Mouse (Mus musculus) MEL (cell line): ENCODE measurements at regions not wholly inside any gene's neighbourhood (a gene's known extent, or its start where the extent isn't known, plus 50 kb on each side); places are given as distances from the start of the nearest gene placed in this dataset.
"Not testable (repeated sequence)": the region's sequence is repeated elsewhere in the genome, so short reads cannot be mapped to it uniquely, and the experiment has no call there.

Experiments
- DNase-seq: peaks from one replicate; pipeline ENCODE4 v3.0.0; 2011; ENCODE audit warnings: low read depth, low spot score
- H3K27ac ChIP-seq: 2 replicates; pipeline ENCODE4 v1.5.1; 2012; ENCODE audit warnings: low read depth, mild to moderate bottlenecking, control low read depth, low read length, moderate library complexity; ENCODE audit not compliant: control insufficient read depth
- H3K27me3 ChIP-seq, 2 experiments: fragments of 150-350 bp in 1 of 2; sonication (generic) in 1 of 2; 2 replicates each; pipeline ENCODE4 v1.6.1; 2012; ENCODE audit warnings: low read length in 2 of 2, mild to moderate bottlenecking in 2 of 2, improper control_type of control experiment in 1 of 2, moderate library complexity in 1 of 2; ENCODE audit not compliant: insufficient read depth in 2 of 2, control insufficient read depth in 1 of 2
- H3K36me3 ChIP-seq, 2 experiments: 2 replicates each; pipeline ENCODE4 v1.6.1; 2012 to 2014; ENCODE audit warnings: low read length in 2 of 2, improper control_type of control experiment in 1 of 2, inconsistent platforms in 1 of 2, mild to moderate bottlenecking in 1 of 2; ENCODE audit not compliant: insufficient read depth in 2 of 2, control insufficient read depth in 1 of 2
- H3K4me1 ChIP-seq, 2 experiments: fragments of 150-350 bp in 1 of 2; sonication (generic) in 1 of 2; 2 replicates each; pipeline ENCODE4 v1.6.1; 2012; ENCODE audit warnings: low read length in 2 of 2, improper control_type of control experiment in 1 of 2, mild to moderate bottlenecking in 1 of 2; ENCODE audit not compliant: insufficient read depth in 2 of 2, control insufficient read depth in 1 of 2
- H3K4me3 ChIP-seq, 2 experiments: fragments of 150-350 bp in 1 of 2; sonication (generic) in 1 of 2; 2 replicates each; pipeline ENCODE4 v1.5.1; 2012; ENCODE audit warnings: low read depth in 2 of 2, low read length in 2 of 2, mild to moderate bottlenecking in 2 of 2, moderate library complexity in 2 of 2, control low read depth in 1 of 2, improper control_type of control experiment in 1 of 2; ENCODE audit not compliant: control insufficient read depth in 1 of 2, insufficient read depth in 1 of 2
- H3K79me2 ChIP-seq: 2 replicates; pipeline ENCODE4 v1.6.1; 2012; ENCODE audit warnings: mild to moderate bottlenecking, low read length, moderate library complexity; ENCODE audit not compliant: control insufficient read depth, poor library complexity, insufficient read depth
- H3K9ac ChIP-seq: 2 replicates; pipeline ENCODE4 v1.6.1; 2012; ENCODE audit warnings: low read depth, mild to moderate bottlenecking, control low read depth, low read length, moderate library complexity; ENCODE audit not compliant: control insufficient read depth, poor library complexity, severe bottlenecking
- H3K9me3 ChIP-seq: fragments of 150-350 bp; sonication (generic); replicated peaks from 2 replicates; pipeline ENCODE4 v1.6.1; 2012; ENCODE audit warnings: mild to moderate bottlenecking, low read length, improper control_type of control experiment, moderate library complexity; ENCODE audit not compliant: insufficient read depth
- BHLHE40 ChIP-seq: IDR thresholded peaks from 2 replicates; pipeline ENCODE4 v1.6.1; 2012; ENCODE audit warnings: low read depth, mild to moderate bottlenecking, inconsistent platforms, low read length, improper control_type of control experiment, borderline replicate concordance
- CHD1 ChIP-seq: IDR thresholded peaks from 2 replicates; pipeline ENCODE4 v1.6.1; 2012; ENCODE audit warnings: low read depth, mild to moderate bottlenecking, inconsistent platforms, low read length, improper control_type of control experiment
- GATA1 ChIP-seq: IDR thresholded peaks from 2 replicates; pipeline ENCODE4 v1.6.1; 2011; ENCODE audit warnings: low read depth, low read length, improper control_type of control experiment
- HCFC1 ChIP-seq: IDR thresholded peaks from 2 replicates; pipeline ENCODE4 v1.6.1; 2012; ENCODE audit warnings: low read depth, mild to moderate bottlenecking, inconsistent platforms, low read length, improper control_type of control experiment, moderate library complexity
- KAT2A ChIP-seq: conservative IDR thresholded peaks from 2 replicates; pipeline ENCODE4 v1.6.1; 2012; ENCODE audit warnings: low read depth, low read length, improper control_type of control experiment, inconsistent platforms
- MAZ ChIP-seq: IDR thresholded peaks from 2 replicates; pipeline ENCODE4 v1.6.1; 2012; ENCODE audit warnings: low read depth, mild to moderate bottlenecking, inconsistent platforms, low read length, improper control_type of control experiment
- MYB ChIP-seq: IDR thresholded peaks from 2 replicates; pipeline ENCODE4 v1.6.1; 2011; ENCODE audit warnings: mild to moderate bottlenecking, low read depth, low read length, improper control_type of control experiment
- POLR2A ChIP-seq, 2 experiments: IDR thresholded peaks; 2 replicates each; pipeline ENCODE4 v1.6.1; 2011 to 2012; ENCODE audit warnings: low read length in 2 of 2, mild to moderate bottlenecking in 2 of 2, control low read depth in 1 of 2, improper control_type of control experiment in 1 of 2, low read depth in 1 of 2, moderate library complexity in 1 of 2; ENCODE audit not compliant: control insufficient read depth in 1 of 2, insufficient read depth in 1 of 2, poor library complexity in 1 of 2
- RAD21 ChIP-seq: IDR thresholded peaks from 2 replicates; pipeline ENCODE4 v1.6.1; 2011; ENCODE audit warnings: mild to moderate bottlenecking, low read depth, low read length, improper control_type of control experiment
- UBTF ChIP-seq: IDR thresholded peaks from 2 replicates; pipeline ENCODE4 v1.6.1; 2012; ENCODE audit warnings: low read depth, mild to moderate bottlenecking, inconsistent platforms, low read length, improper control_type of control experiment, moderate library complexity, borderline replicate concordance; ENCODE audit not compliant: insufficient read depth
- USF2 ChIP-seq, 2 experiments: IDR thresholded peaks; 2 replicates each; pipeline ENCODE4 v1.6.1; 2011 to 2012; ENCODE audit warnings: improper control_type of control experiment in 2 of 2, low read length in 2 of 2, borderline replicate concordance in 1 of 2, inconsistent platforms in 1 of 2, low read depth in 1 of 2, mild to moderate bottlenecking in 1 of 2; ENCODE audit not compliant: insufficient read depth in 1 of 2
- ZC3H11A ChIP-seq: IDR thresholded peaks from 2 replicates; pipeline ENCODE4 v1.6.1; 2012; ENCODE audit warnings: low read depth, mild to moderate bottlenecking, inconsistent platforms, low read length, improper control_type of control experiment
- ZMIZ1 ChIP-seq: IDR thresholded peaks from 2 replicates; pipeline ENCODE4 v1.6.1; 2012; ENCODE audit warnings: low read depth, mild to moderate bottlenecking, inconsistent platforms, low read length, improper control_type of control experiment, moderate library complexity

GRCm38 (mm10) chr12:18226691-18227090, 287.6 kb upstream of the 5730507C01Rik start:
- TF ChIP-seq KAT2A, result no peak
- no peak for TF ChIP-seq POLR2A (IDR thresholded peaks at IDR 0.05; ENCODE audit: control insufficient read depth in 1 of 2, insufficient read depth in 1 of 2, low read depth in 1 of 2, low read length in 2 of 2, poor library complexity in 1 of 2)
- no peak for TF ChIP-seq USF2 (IDR thresholded peaks at IDR 0.05; ENCODE audit: borderline replicate concordance in 1 of 2, insufficient read depth in 1 of 2, low read depth in 1 of 2, low read length in 2 of 2)
- no peak for TF ChIP-seq MAZ
- TF ChIP-seq ZC3H11A, result no peak
- TF ChIP-seq ZMIZ1, result no peak
- no peak for TF ChIP-seq MYB
- TF ChIP-seq GATA1, result no peak
- TF ChIP-seq UBTF, result no peak
- no peak for TF ChIP-seq RAD21
- TF ChIP-seq BHLHE40, result no peak
- TF ChIP-seq CHD1, result no peak
- TF ChIP-seq HCFC1, result no peak
- no peaks in the 10 kb centered on the region for H3K9me3 ChIP-seq
- no peaks in the 10 kb centered on the region for H3K36me3 ChIP-seq
- H3K27ac ChIP-seq, result no peak overlapping the region
- H3K79me2 ChIP-seq, result no peaks in the 10 kb centered on the region
- H3K4me3 ChIP-seq, result no peak overlapping the region
- H3K4me1 ChIP-seq, result no peaks in the 10 kb centered on the region
- DNase-seq, result no peak
- no peaks in the 10 kb centered on the region for H3K27me3 ChIP-seq
- H3K9ac ChIP-seq, result no peak overlapping the region

- H3K9me3 ChIP-seq, H3K36me3 ChIP-seq: not testable (repeated sequence)
Observed at GRCm38 (mm10) chr12:18231896-18232295, 282.4 kb upstream of the 5730507C01Rik start.

GRCm38 (mm10) chr12:18236330-18236729, 278.0 kb upstream of the 5730507C01Rik start:
- not testable (repeated sequence) for H3K36me3 ChIP-seq, DNase-seq, H3K4me3 ChIP-seq, H3K79me2 ChIP-seq, H3K9me3 ChIP-seq, H3K27ac ChIP-seq, H3K9ac ChIP-seq, H3K27me3 ChIP-seq, H3K4me1 ChIP-seq

More at GRCm38 (mm10) chr12:18231896-18232295, 282.4 kb upstream of the 5730507C01Rik start:
- not testable (repeated sequence) for H3K9ac ChIP-seq, H3K4me3 ChIP-seq, H3K27me3 ChIP-seq, H3K79me2 ChIP-seq, H3K27ac ChIP-seq, DNase-seq, H3K4me1 ChIP-seq
